Mouse (Mus musculus) erythroblast, adult 5-6 weeks (primary cell): ENCODE data around the gene Ptges3l. TPM values are rescaled to one million over a fixed set of nuclear protein-coding genes. Genes with fewer than 3 reads are reported as not detected.
"Not testable (repeated sequence)": the region's sequence is repeated elsewhere in the genome, so short reads cannot be mapped to it uniquely, and the experiment has no call there.

ENCODE experiments used
- ATAC-seq: replicated peaks from 2 replicates; pipeline ENCODE4 v1.8.0; 2016; ENCODE audit warnings: moderate number of reproducible peaks, mild to moderate bottlenecking, moderate TSS enrichment, inconsistent platforms; ENCODE audit not compliant: poor library complexity, low FRiP score, severe bottlenecking
- total RNA-seq, 2 experiments: library from RNA; stranded (forward) in 1 of 2; stranded (reverse) in 1 of 2; fragments of 150-400 nt in 1 of 2; fragments of 200-764, 138-1000 nt in 1 of 2; gene quantifications; 2 replicates each; pipeline versions ENCODE4 v1.2.3 to v1.2.4; 2015 to 2017; ENCODE audit warnings: low replicate concordance in 2 of 2

The Ptges3l gene
- total RNA-seq, 2 experiments from 2014 or later: not detected

DNA sequence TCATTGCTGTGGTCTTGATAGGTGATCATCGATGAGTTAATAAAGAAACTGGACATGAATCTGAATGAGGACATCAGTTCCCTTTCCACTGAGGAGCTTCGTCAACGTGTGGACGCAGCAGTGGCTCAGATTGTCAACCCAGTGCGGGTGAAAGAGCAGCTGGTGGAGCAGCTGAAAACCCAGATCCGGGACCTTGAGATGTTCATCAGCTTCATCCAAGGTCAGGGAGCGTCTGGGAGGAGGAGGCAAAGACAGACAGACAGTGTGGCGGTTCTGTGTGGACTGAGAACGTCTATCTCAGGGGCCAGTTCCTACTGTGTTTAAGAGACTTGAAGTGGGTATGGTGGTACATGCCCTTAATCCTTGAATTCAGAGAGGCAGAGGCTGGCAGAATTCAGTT lies 6.2 kb upstream of the Ptges3l start:
- ATAC-seq: no peak

GRCm38 (mm10) chr11:101426165-101426564 lies 1.0 kb upstream of the Ptges3l start:
- ATAC-seq: no peak

GRCm38 (mm10) chr11:101424105-101424851 lies 855 bp downstream of the Ptges3l start, which contains the start of gene Gm27029:
Gene Gm27029, minus strand, starts transcription at chr11:101424796.
- ATAC-seq: no peak

- ATAC-seq: no peak
These were observed 5.0 kb downstream of the Ptges3l start for GRCm38 (mm10) chr11:101420148-101420547.

- ATAC-seq: no peak
These were observed 5.5 kb downstream of the Ptges3l start for GRCm38 (mm10) chr11:101419610-101420009.

DNA sequence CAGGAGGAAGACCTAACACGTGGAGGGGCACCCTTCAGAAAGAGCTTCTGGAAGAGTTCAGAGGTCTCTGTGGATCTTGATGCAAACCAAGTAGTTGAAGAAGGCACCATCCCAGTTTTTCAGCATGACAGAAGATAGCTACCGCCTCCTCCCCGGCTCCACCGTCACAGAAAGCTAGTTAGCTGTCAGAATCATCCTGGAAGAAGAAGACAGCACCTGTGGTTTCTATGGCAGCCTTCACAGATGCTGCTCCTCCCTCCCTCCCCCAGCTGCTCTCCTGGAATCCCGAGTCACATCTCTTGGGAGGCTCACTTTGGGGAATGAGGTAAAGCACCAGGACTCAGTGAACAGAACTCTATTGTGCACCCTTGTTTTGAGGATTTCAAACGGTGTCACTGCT lies 6.1 kb downstream of the Ptges3l start:
- ATAC-seq: no peak

DNA sequence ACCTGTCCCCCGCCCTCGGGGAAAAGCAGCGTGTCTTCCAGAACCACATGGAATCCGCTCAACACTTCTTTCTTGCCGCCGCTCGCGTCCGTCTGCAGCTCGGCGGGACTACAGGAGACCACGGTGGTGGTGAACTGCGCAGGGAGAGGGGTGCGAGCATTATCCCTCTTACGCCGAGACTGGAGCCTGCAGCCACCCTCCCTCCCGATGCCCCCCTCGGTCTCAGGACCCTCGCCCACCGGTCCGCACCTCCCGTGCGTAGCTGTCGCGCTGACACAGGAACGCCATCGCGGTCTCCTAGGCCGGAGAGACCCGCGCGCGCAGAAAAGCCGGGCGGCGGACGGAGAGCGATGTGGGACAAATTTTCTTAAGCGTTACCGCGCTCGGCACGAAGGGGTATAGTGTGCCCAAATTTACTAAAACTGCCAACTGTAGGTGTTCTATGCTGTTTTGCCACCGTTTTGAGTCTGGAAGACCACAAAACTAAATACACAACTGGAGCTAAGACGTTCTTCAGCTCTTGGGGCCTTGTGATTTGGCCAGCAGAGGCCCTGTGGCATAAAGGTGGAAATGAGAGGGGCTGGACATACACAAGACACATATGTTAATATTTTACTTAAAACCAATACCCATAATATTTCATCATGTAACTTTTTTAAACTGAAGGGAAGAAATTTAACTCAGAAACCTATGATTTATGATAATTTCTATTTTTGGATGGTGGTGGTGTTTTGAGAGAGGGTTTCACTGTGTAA lies 7.9 kb downstream of the Ptges3l start, which contains the start of gene Aarsd1:
Gene Aarsd1 (minus strand): TSS at position 515 of the 755 bp plus-strand sequence.
- peak; percentile 78 for ATAC-seq

DNA sequence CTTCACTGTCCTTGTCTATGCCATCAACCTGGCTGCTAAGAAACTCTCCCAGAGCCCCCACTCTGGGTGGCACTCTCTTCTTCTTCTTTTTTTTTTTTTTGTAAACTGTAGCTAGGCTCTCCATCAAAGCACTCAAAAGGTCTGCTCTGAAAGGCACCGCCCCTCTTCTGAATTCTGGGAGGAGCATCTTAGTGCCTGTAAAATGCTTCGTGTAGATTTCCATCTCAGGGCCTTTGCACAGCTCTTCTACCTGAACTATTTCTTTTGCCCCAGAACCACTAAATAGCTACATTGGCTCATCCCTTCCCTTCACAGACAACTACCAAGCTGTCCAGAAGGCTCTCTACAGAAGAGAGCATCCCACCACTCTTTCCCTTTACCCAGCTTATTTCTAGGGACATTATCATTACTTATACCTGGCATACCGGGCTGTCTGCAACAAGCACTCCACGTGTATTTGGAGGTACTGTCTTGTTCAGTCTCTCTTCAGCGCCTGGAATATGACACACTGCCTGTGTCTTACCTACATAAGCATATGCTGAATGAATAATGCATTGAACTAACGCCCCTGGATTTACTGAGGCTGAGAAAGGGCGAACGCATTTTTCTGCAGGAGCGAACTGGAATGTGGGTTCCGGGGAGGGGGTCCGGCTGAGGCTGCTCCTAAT lies 8.6 kb downstream of the Ptges3l start:
- ATAC-seq: peak; percentile 78

- ATAC-seq: no peak
These were observed 9.8 kb downstream of the Ptges3l start for GRCm38 (mm10) chr11:101415306-101415705.

DNA sequence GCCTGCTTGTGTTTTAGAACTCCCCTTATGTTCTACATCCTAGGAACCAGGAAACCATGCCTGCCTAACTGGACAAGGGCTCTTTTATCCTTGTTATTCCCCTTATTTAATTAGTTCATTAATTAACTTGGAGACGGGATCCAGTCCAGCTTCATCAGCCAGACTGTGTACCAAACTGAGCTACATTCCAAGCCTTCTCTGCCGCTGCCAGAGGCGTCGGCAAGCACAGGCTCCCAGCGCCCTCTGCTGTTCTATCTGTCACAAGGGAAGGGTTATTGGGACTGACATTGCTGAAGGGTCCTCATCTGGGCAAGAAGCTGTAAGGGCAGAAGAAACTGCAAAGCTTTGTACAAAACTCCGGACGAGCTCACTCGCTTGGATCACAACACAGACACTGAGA lies 30.0 kb downstream of the Ptges3l start:
- ATAC-seq: peak; percentile 78

DNA sequence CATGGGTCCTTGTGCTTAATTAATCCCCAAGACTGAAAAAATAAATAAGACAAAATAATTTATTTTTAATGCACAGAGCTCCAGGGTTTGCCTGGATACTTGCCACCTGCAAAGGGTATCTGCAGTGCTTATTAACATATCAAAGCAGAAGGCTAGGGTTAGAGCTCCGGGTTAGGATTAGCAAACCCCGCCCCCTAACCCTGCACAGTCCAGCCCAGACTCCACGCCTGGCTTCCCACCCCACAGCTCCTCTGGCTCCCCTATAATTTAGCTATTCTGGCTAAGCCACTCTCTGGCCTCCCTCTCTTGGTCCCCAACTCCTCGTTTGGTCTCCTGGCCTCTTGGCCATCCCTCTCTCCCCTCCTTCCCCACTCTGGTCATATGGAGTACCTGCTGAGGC lies 43.3 kb downstream of the Ptges3l start:
- peak; percentile 46; the same call in 1 of the 2 replicates for ATAC-seq

GRCm38 (mm10) chr11:101378926-101379325 lies 46.2 kb downstream of the Ptges3l start:
- ATAC-seq: no peak

DNA sequence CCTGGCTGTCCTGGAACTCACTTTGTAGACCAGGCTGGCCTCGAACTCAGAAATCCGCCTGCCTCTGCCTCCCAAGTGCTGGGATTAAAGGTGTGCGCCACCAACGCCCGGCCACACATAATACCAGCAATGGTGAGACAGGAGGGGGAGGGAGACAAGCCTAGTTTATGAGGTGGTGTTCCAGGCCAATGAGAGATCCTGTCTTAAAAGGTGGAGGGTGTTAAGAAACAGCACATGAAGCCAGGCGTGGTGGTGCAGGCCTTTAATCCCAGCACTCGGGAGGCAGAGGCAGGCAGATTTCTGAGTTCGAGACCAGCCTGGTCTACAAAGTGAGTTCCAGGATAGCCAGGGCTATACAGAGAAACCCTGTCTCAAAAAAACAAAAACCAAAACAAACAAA lies 46.9 kb downstream of the Ptges3l start:
- not testable (repeated sequence) for ATAC-seq

DNA sequence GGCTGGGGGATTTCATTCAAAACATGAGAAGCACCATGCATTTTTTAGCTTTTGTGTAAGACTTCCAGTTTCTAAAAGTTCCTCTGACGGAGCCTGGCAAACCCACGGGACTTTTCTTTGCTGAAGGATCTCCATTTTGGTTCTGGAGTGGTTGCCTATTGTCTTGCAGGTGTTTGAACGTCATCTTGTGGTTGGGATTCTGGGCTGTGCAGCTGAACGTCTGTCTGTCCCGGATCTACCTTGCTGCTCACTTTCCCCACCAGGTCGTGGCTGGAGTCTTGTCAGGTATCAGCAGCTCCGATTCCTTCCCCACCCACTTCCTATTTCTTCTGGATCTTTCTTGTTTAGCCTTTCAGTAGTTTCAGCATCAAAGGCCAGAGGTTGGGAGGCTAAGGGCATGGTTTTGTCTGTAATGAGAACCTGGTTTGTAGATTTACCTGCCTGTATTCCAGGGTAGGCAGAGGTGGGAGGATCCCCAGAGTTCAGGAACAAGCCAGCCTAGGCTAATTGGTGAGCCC lies 50.7 kb downstream of the Ptges3l start:
- no peak for ATAC-seq

- no peak for ATAC-seq
These were observed 55.0 kb downstream of the Ptges3l start for GRCm38 (mm10) chr11:101370141-101370540.

Other genes starting within 250 kb of the Ptges3l start
- gene Ccr10, start 249.9 kb downstream of the Ptges3l start, total RNA-seq (2015; ENCODE audit: low replicate concordance): 0.63 TPM in 1 of 2 replicates, not detected in the other
- gene Ccr10, start 249.9 kb downstream of the Ptges3l start, total RNA-seq (2017; ENCODE audit: low replicate concordance): not detected in 2 replicates
- gene Ezh1, start 198.9 kb downstream of the Ptges3l start, total RNA-seq (2015; ENCODE audit: low replicate concordance): 161 and 177 TPM in 2 replicates
- gene Ezh1, start 198.9 kb downstream of the Ptges3l start, total RNA-seq (2017; ENCODE audit: low replicate concordance): 208 and 251 TPM in 2 replicates
- 2.7 TPM in 1 of 2 replicates, not detected in the other for gene Ramp2, start 179.3 kb downstream of the Ptges3l start, total RNA-seq (2015; ENCODE audit: low replicate concordance)
- not detected in 2 replicates for gene Ramp2, start 179.3 kb downstream of the Ptges3l start, total RNA-seq (2017; ENCODE audit: low replicate concordance)
- gene Vps25, start 171.6 kb downstream of the Ptges3l start, total RNA-seq (2015; ENCODE audit: low replicate concordance): 83.8 and 91.5 TPM in 2 replicates
- 25.0 and 31.3 TPM in 2 replicates for gene Vps25, start 171.6 kb downstream of the Ptges3l start, total RNA-seq (2017; ENCODE audit: low replicate concordance)
- 2.3 and 17.7 TPM in 2 replicates for gene Wnk4, start 164.8 kb downstream of the Ptges3l start, total RNA-seq (2015; ENCODE audit: low replicate concordance)
- 1.5 and 6.0 TPM in 2 replicates for gene Wnk4, start 164.8 kb downstream of the Ptges3l start, total RNA-seq (2017; ENCODE audit: low replicate concordance)
- gene Cntd1, start 146.3 kb downstream of the Ptges3l start, total RNA-seq (2015; ENCODE audit: low replicate concordance): 0.96 TPM in 1 of 2 replicates, not detected in the other
- gene Cntd1, start 146.3 kb downstream of the Ptges3l start, total RNA-seq (2017; ENCODE audit: low replicate concordance): 2.2 and 5.4 TPM in 2 replicates
- gene Coa3, start 146.2 kb downstream of the Ptges3l start, total RNA-seq (2015; ENCODE audit: low replicate concordance): 12.3 and 29.8 TPM in 2 replicates
- 5.3 and 10.6 TPM in 2 replicates for gene Coa3, start 146.2 kb downstream of the Ptges3l start, total RNA-seq (2017; ENCODE audit: low replicate concordance)
- gene Becn1, start 123.0 kb downstream of the Ptges3l start, total RNA-seq (2015; ENCODE audit: low replicate concordance): 98.0 and 105 TPM in 2 replicates
- gene Becn1, start 123.0 kb downstream of the Ptges3l start, total RNA-seq (2017; ENCODE audit: low replicate concordance): 362 and 618 TPM in 2 replicates
- gene Psme3, start 109.1 kb downstream of the Ptges3l start, total RNA-seq (2015; ENCODE audit: low replicate concordance): 797 and 835 TPM in 2 replicates
- gene Psme3, start 109.1 kb downstream of the Ptges3l start, total RNA-seq (2017; ENCODE audit: low replicate concordance): 707 and 918 TPM in 2 replicates
- gene Aoc2, start 100.3 kb downstream of the Ptges3l start, total RNA-seq (2015; ENCODE audit: low replicate concordance): 47.1 and 65.0 TPM in 2 replicates
- gene Aoc2, start 100.3 kb downstream of the Ptges3l start, total RNA-seq (2017; ENCODE audit: low replicate concordance): 44.1 and 45.0 TPM in 2 replicates
- gene Aoc3, start 94.7 kb downstream of the Ptges3l start, total RNA-seq (2015; ENCODE audit: low replicate concordance): 4.0 and 6.9 TPM in 2 replicates
- gene Aoc3, start 94.7 kb downstream of the Ptges3l start, total RNA-seq (2017; ENCODE audit: low replicate concordance): 2.9 and 6.6 TPM in 2 replicates
- gene G6pc, start 57.8 kb downstream of the Ptges3l start, total RNA-seq (2015; ENCODE audit: low replicate concordance): not detected in 2 replicates
- gene G6pc, start 57.8 kb downstream of the Ptges3l start, total RNA-seq (2017; ENCODE audit: low replicate concordance): 0.70 TPM in 1 of 2 replicates, not detected in the other
- gene Aarsd1, start 7.7 kb downstream of the Ptges3l start, total RNA-seq (2015; ENCODE audit: low replicate concordance): 2.9 and 5.2 TPM in 2 replicates
- 4.6 and 17.4 TPM in 2 replicates for gene Aarsd1, start 7.7 kb downstream of the Ptges3l start, total RNA-seq (2017; ENCODE audit: low replicate concordance)
- not detected in 2 replicates for gene Gm27029, start 537 bp downstream of the Ptges3l start, total RNA-seq (2015; ENCODE audit: low replicate concordance)
- not detected in 2 replicates for gene Gm27029, start 537 bp downstream of the Ptges3l start, total RNA-seq (2017; ENCODE audit: low replicate concordance)
- 2.1 and 3.3 TPM in 2 replicates for gene Rundc1, start 248 bp downstream of the Ptges3l start, total RNA-seq (2015; ENCODE audit: low replicate concordance)
- gene Rundc1, start 248 bp downstream of the Ptges3l start, total RNA-seq (2017; ENCODE audit: low replicate concordance): 0.56 and 2.7 TPM in 2 replicates
- 108 and 182 TPM in 2 replicates for gene Rpl27, start 17.0 kb upstream of the Ptges3l start, total RNA-seq (2015; ENCODE audit: low replicate concordance)
- 176 and 239 TPM in 2 replicates for gene Rpl27, start 17.0 kb upstream of the Ptges3l start, total RNA-seq (2017; ENCODE audit: low replicate concordance)
- 71.9 and 78.0 TPM in 2 replicates for gene Ifi35, start 23.1 kb upstream of the Ptges3l start, total RNA-seq (2015; ENCODE audit: low replicate concordance)
- 62.4 and 81.0 TPM in 2 replicates for gene Ifi35, start 23.1 kb upstream of the Ptges3l start, total RNA-seq (2017; ENCODE audit: low replicate concordance)
- gene Rnd2, start 39.7 kb upstream of the Ptges3l start, total RNA-seq (2015; ENCODE audit: low replicate concordance): not detected in 2 replicates
- gene Rnd2, start 39.7 kb upstream of the Ptges3l start, total RNA-seq (2017; ENCODE audit: low replicate concordance): 1.4 TPM in 1 of 2 replicates, not detected in the other
- 12.3 and 16.1 TPM in 2 replicates for gene Vat1, start 40.9 kb upstream of the Ptges3l start, total RNA-seq (2015; ENCODE audit: low replicate concordance)
- gene Vat1, start 40.9 kb upstream of the Ptges3l start, total RNA-seq (2017; ENCODE audit: low replicate concordance): 6.7 and 8.1 TPM in 2 replicates
- 20.7 and 26.3 TPM in 2 replicates for gene Brca1, start 126.6 kb upstream of the Ptges3l start, total RNA-seq (2015; ENCODE audit: low replicate concordance)
- gene Brca1, start 126.6 kb upstream of the Ptges3l start, total RNA-seq (2017; ENCODE audit: low replicate concordance): 48.9 and 52.9 TPM in 2 replicates
- 128 and 158 TPM in 2 replicates for gene Nbr1, start 126.8 kb upstream of the Ptges3l start, total RNA-seq (2015; ENCODE audit: low replicate concordance)
- 218 and 300 TPM in 2 replicates for gene Nbr1, start 126.8 kb upstream of the Ptges3l start, total RNA-seq (2017; ENCODE audit: low replicate concordance)
- 6.9 and 16.9 TPM in 2 replicates for gene Tmem106a, start 156.9 kb upstream of the Ptges3l start, total RNA-seq (2015; ENCODE audit: low replicate concordance)
- 3.6 and 3.8 TPM in 2 replicates for gene Tmem106a, start 156.9 kb upstream of the Ptges3l start, total RNA-seq (2017; ENCODE audit: low replicate concordance)
- gene Gm11634, start 173.9 kb upstream of the Ptges3l start, total RNA-seq (2015; ENCODE audit: low replicate concordance): not detected in 2 replicates
- gene Gm11634, start 173.9 kb upstream of the Ptges3l start, total RNA-seq (2017; ENCODE audit: low replicate concordance): not detected in 2 replicates
- 6.7 and 18.6 TPM in 2 replicates for gene Rdm1, start 201.9 kb upstream of the Ptges3l start, total RNA-seq (2015; ENCODE audit: low replicate concordance)
- gene Rdm1, start 201.9 kb upstream of the Ptges3l start, total RNA-seq (2017; ENCODE audit: low replicate concordance): 4.6 and 6.2 TPM in 2 replicates
- gene Arl4d, start 240.2 kb upstream of the Ptges3l start, total RNA-seq (2015; ENCODE audit: low replicate concordance): not detected in 2 replicates
- 0.85 and 1.5 TPM in 2 replicates for gene Arl4d, start 240.2 kb upstream of the Ptges3l start, total RNA-seq (2017; ENCODE audit: low replicate concordance)